Mouse (Mus musculus) layer of hippocampus, adult 2 months (tissue): Measurements from ENCODE around the gene Asb3. TPM values are rescaled to one million over a fixed set of nuclear protein-coding genes. Genes with fewer than 3 reads are reported as not detected.
"Not testable (repeated sequence)": the region's sequence is repeated elsewhere in the genome, so short reads cannot be mapped to it uniquely, and the experiment has no call there.

ENCODE experiments used
- DNase-seq, 2 experiments: peaks; one replicate each; pipeline ENCODE4 v3.0.0; 2022; ENCODE audit warnings: low spot score in 2 of 2
- H3K27ac ChIP-seq: fragments of 200-600 bp; 2 replicates; pipeline ENCODE4 v1.8.1; 2022
- H3K4me3 ChIP-seq: fragments of 200-600 bp; 2 replicates; pipeline ENCODE4 v1.8.1; 2022; ENCODE audit warnings: mild to moderate bottlenecking
- CTCF ChIP-seq: fragments of 200-600 bp; conservative IDR thresholded peaks from 2 replicates; pipeline ENCODE4 v1.8.1; 2022; ENCODE audit warnings: antibody characterized with exemption, mild to moderate bottlenecking, moderate library complexity
- total RNA-seq, 2 experiments: library from RNA; stranded (reverse); gene quantifications; 2 replicates each; pipeline ENCODE4 v1.2.3; 2021

Asb3 gene
- total RNA-seq, 2 experiments from 2014 or later: 18.6 to 18.8 TPM

- TF ChIP-seq CTCF: no peak
- no peak overlapping the region; the same call in 1 of the 2 replicates for H3K27ac ChIP-seq
- peak overlapping the region; percentile 98 for H3K4me3 ChIP-seq
- DNase-seq: no peak
Measured at GRCm38 (mm10) chr11:30952829-30953228, 67.6 kb downstream of the Asb3 start.

DNA sequence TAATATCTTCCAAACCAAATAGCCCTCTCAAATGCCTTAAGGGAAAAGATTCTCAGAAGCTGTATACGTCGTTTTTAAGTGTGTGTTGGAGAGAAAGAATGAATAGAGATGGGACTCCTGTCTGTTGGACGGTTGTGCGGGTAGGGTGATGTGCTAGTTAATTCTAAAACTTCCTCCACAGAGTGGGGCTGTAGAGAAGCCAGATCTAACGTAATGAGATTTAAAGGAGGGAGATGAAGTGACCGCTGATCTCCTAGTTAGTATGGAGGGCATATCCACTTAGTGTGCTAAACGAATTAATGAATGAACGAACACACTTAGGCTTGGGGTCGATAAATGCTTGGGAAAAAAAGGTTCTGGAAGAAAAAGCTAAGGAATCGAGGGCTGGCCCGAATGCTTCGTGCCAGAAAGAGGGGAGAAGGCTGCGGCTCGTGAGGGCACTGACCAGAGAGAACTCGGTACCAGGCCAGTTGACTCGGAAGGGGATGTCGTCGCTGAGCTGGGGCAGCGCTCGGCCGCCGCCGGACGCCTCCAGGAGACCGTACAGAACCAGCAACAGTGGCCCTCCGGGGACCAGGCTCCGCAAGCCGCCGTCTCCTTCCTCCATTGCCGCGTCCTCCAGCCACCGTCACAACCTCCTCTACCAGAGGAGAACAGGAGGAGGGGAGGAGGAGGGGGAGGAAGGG is 68.4 kb downstream of the Asb3 start:
- Histone ChIP-seq H3K27ac (peak overlapping the region; percentile 96), H3K4me3 (peak overlapping the region; percentile 98)
- peak; percentile 48 for TF ChIP-seq CTCF
- peak; percentile 7 to 17 for DNase-seq

GRCm38 (mm10) chr11:30954279-30954725 is 69.1 kb downstream of the Asb3 start, which contains the start of gene Erlec1:
Gene Erlec1 (minus strand): TSS chr11:30954335.
- Histone ChIP-seq H3K27ac (peak within 1 kb of the TSS; percentile 96), H3K4me3 (peak within 1 kb of the TSS; percentile 98)
- peak; percentile 51 for TF ChIP-seq CTCF
- DNase-seq: peak; percentile 89 to 92

GRCm38 (mm10) chr11:30985237-30985636 is 100.0 kb downstream of the Asb3 start:
- H3K27ac ChIP-seq: peak overlapping the region; percentile 94
- peak overlapping the region; percentile 92 for H3K4me3 ChIP-seq
- no peak for DNase-seq
- TF ChIP-seq CTCF: no peak

DNA sequence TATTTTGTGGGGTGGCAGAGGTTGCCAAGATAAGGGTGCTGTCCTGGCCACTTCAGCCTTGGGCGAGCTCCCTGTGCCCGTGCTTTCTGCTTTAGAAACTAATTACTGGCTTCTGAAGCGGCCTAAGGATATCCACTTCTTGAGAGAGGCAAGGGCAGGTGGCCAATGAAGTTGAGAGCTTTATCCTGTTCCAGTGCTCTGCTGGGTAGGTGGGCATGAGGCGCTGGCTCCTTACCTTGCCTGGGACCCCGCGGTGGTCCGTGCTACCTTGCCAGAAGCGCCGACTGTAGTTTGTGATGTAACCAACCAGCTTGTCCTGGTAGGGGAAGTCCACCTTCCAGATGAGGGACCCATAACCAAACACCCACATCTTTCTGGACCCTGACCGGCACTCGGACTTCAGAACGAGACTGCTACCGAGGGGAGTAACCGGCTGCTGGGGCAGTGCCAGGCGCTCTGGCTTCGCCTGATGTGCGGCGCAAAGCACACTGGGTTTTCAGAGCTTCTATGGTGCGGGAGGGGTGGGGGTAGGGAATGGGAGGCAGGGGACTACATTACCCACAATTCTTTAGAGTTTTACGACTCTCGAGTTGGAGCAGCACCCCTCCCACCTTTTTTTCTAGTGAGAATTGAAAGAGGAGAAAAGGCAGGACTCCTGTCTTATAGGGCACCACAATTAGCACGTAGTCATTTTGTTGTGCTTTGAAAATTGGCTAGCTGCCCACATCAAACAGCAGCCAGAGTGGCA is 100.8 kb downstream of the Asb3 start, which contains the start of gene Chac2:
Gene Chac2, minus strand, starts transcription at position 474 of the 748 bp plus-strand sequence.
- no peak for TF ChIP-seq CTCF
- peak; percentile 85 to 89 for DNase-seq

GRCm38 (mm10) chr11:30986625-30987017 is 101.4 kb downstream of the Asb3 start:
- H3K27ac ChIP-seq: peak overlapping the region; percentile 94
- TF ChIP-seq CTCF: no peak
- H3K4me3 ChIP-seq: peak overlapping the region; percentile 92
- no peak for DNase-seq

More for the DNA sequence above, 100.8 kb downstream of the Asb3 start, which contains the start of gene Chac2:
- Histone ChIP-seq H3K27ac (peak within 1 kb of the TSS; percentile 94), H3K4me3 (peak within 1 kb of the TSS; percentile 92)

DNA sequence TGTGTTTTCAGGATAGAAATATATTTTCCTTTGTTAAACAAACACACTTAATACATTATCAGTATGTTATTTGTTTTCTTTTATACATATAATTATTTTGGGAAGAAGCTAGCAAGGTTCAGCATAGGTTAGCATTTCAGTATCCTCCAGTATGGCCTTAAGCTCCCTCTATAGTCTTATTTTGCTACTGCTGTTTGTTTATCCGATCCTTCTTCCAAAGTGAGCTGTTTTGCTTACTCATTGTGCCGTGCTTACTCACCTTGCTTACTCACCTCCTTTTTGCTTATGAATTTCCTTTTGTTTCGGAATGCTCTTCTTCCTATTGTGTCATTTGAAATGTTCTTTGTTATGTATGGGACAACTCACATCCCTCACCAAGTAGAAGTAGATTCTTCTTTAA is 111.5 kb downstream of the Asb3 start:
- Histone ChIP-seq H3K4me3 (no peak overlapping the region), H3K27ac (no peak overlapping the region)
- DNase-seq: no peak
- TF ChIP-seq CTCF: no peak

GRCm38 (mm10) chr11:30998199-30998598 is 113.0 kb downstream of the Asb3 start:
- Histone ChIP-seq H3K27ac (no peak overlapping the region), H3K4me3 (no peak overlapping the region)
- no peak for DNase-seq
- no peak for TF ChIP-seq CTCF

- Histone ChIP-seq H3K4me3 (no peak overlapping the region), H3K27ac (no peak overlapping the region)
- no peak for TF ChIP-seq CTCF
- no peak for DNase-seq
Measured at GRCm38 (mm10) chr11:30998704-30999103, 113.5 kb downstream of the Asb3 start.

GRCm38 (mm10) chr11:31000028-31000427 is 114.8 kb downstream of the Asb3 start:
- TF ChIP-seq CTCF: no peak
- no peak overlapping the region for H3K27ac ChIP-seq
- no peak for DNase-seq
- no peak overlapping the region for H3K4me3 ChIP-seq

DNA sequence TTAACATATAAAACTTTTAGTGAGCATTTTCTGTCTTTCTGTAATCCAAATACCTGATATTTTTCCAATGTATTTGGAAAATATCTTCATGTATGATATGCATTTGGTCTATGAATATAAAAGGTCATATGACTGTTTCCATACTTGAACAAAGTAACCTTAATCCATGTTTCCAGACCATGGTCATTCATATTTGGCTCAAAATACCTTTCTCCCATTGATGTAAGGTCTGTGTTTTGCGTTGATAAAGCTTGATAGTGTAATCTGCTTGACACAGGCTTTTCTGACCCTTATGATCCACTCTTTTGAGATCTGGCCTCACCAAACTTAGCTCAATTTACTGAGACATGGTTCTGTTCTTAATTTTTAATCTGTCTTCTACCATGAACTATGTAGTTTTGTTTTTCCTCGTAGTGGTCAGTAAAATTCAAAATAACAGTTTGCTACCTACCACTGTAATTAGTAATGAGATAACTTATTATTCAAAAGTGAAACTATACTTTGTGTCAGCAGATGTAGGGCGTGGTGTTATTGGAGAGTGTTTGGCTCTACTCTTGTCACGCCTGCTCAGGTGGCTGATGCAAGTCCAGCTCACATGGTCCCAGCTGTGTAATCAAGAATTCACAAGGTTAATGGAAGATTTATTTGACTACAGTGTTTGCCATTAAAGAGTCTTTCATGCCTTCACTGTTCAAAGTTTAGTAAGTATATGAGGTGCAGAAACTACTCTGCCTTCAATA is 116.1 kb downstream of the Asb3 start:
- H3K27ac ChIP-seq: no peak overlapping the region
- TF ChIP-seq CTCF: no peak

GRCm38 (mm10) chr11:31009668-31010067 is 124.5 kb downstream of the Asb3 start:
- DNase-seq, H3K4me3 ChIP-seq, H3K27ac ChIP-seq: not testable (repeated sequence)

More for the DNA sequence above, 116.1 kb downstream of the Asb3 start:
- no peak overlapping the region for H3K4me3 ChIP-seq
- DNase-seq: no peak

- not testable (repeated sequence) for H3K27ac ChIP-seq, H3K4me3 ChIP-seq, DNase-seq
Measured at GRCm38 (mm10) chr11:31017466-31017865, 132.2 kb downstream of the Asb3 start.
